Mouse (Mus musculus): Measurements from ENCODE around the gene Capn5.

- TF ChIP-seq FLI1 (IDR thresholded peaks at IDR 0.05; ENCODE audit: low read length) (no peak), GATA1 (IDR thresholded peaks at IDR 0.05; ENCODE audit: borderline replicate concordance, low read length) (no peak)
Measured at GRCm38 (mm10) chr7:98145842-98146446, 32.1 kb downstream of the Capn5 start.

All from megakaryocyte, embryonic 14.5 days (primary cell).